Mouse (Mus musculus): ENCODE results near the gene Thy1.

GRCm38 (mm10) chr9:44085276-44085675 is 42.1 kb downstream of the Thy1 start:
- TF ChIP-seq EP300 (optimal IDR thresholded peaks at IDR 0.05) (no peak), CTCF (IDR thresholded peaks at IDR 0.05; ENCODE audit: low read depth) (no peak)
